ENCODE assay signal across 27 mouse cellular contexts in the genomic region with DNA sequence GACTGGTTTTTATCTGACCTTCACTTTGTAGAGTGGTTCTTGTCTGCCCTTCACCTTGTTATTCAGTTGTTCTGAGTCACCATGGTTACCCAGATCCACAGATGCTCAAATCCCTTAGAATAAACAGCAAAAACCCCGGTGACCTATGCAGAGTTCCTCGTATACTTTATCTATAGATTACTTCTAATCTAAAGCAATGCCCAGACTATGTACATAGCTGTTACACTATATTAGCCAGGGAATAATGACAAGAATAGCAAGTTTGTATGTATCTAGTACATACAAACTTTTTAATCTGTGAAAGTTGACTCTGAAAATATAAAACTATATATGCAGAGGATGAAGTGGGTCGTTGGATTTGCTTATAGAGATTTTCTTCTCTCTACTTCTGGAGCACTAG.
"Had no signal": no experiment of that assay in that cellular context is flagged by ENCODE, and none has a peak within 500 bp of the region (broad histone marks: within the 10 kb centered on the region; RNA-seq: fewer than 3 reads in every experiment).

No protein-coding gene starts in this region.

- H3K4me1 ChIP-seq: embryonic facial prominence, embryonic 10.5 days; embryonic facial prominence, embryonic 12.5 days; embryonic facial prominence, embryonic 13.5 days; embryonic facial prominence, embryonic 15.5 days; forebrain, embryonic 10.5 days; forebrain, embryonic 12.5 days; forebrain, embryonic 13.5 days; forebrain, embryonic 15.5 days had no signal

- ATAC-seq: forebrain, embryonic 13.5 days; forebrain, embryonic 14.5 days; forebrain, embryonic 15.5 days; forebrain, embryonic 16.5 days; forebrain, postnatal 0 days had no signal

- H3K4me2 ChIP-seq: embryonic facial prominence, embryonic 12.5 days; embryonic facial prominence, embryonic 13.5 days; embryonic facial prominence, embryonic 15.5 days; forebrain, embryonic 12.5 days; forebrain, embryonic 13.5 days; forebrain, embryonic 15.5 days had no signal

- H3K36me3 ChIP-seq: embryonic facial prominence, embryonic 10.5 days; embryonic facial prominence, embryonic 12.5 days; embryonic facial prominence, embryonic 13.5 days; embryonic facial prominence, embryonic 15.5 days; forebrain, embryonic 10.5 days; forebrain, embryonic 12.5 days; forebrain, embryonic 15.5 days had no signal

- H3K27me3 ChIP-seq: embryonic facial prominence, embryonic 12.5 days; embryonic facial prominence, embryonic 13.5 days; embryonic facial prominence, embryonic 15.5 days; forebrain, embryonic 12.5 days; forebrain, embryonic 13.5 days; forebrain, embryonic 15.5 days had no signal

- H3K9ac ChIP-seq: embryonic facial prominence, embryonic 12.5 days; embryonic facial prominence, embryonic 13.5 days; embryonic facial prominence, embryonic 15.5 days; forebrain, embryonic 12.5 days; forebrain, embryonic 13.5 days; forebrain, embryonic 15.5 days; forebrain, postnatal 0 days had no signal

- H3K9me3 ChIP-seq: embryonic facial prominence, embryonic 10.5 days; embryonic facial prominence, embryonic 12.5 days; embryonic facial prominence, embryonic 13.5 days; embryonic facial prominence, embryonic 15.5 days; forebrain, embryonic 10.5 days; forebrain, embryonic 12.5 days; forebrain, embryonic 13.5 days; forebrain, embryonic 15.5 days had no signal

- DNase-seq: cerebellum, adult 8-10 months; cerebellum, adult 9-10 months; cerebellum, adult 9-11 months; cerebellum, postnatal 10 days; cerebellum, postnatal 14 days; cerebellum, postnatal 25 days; cerebellum, postnatal 36 days; embryo, embryonic 11 days; forebrain, postnatal 0 days; gastrocnemius, adult 2 months; gastrocnemius, postnatal 10 days; gastrocnemius, postnatal 14 days; gastrocnemius, postnatal 25 days; gastrocnemius, postnatal 36 days; heart, adult 18-20 months; heart, adult 2 months had no signal

- H3K27ac ChIP-seq: embryonic facial prominence, embryonic 10.5 days; embryonic facial prominence, embryonic 12.5 days; embryonic facial prominence, embryonic 13.5 days; embryonic facial prominence, embryonic 15.5 days; forebrain, embryonic 10.5 days; forebrain, embryonic 12.5 days; forebrain, embryonic 13.5 days; forebrain, embryonic 15.5 days; gastrocnemius, adult 2 months; heart, adult 2 months had no signal

- H3K4me3 ChIP-seq: embryonic facial prominence, embryonic 10.5 days; embryonic facial prominence, embryonic 12.5 days; embryonic facial prominence, embryonic 13.5 days; embryonic facial prominence, embryonic 15.5 days; erythroblast, embryonic 14.5 days; forebrain, embryonic 10.5 days; forebrain, embryonic 12.5 days; forebrain, embryonic 13.5 days; forebrain, embryonic 15.5 days; gastrocnemius, adult 2 months; heart, adult 2 months had no signal
